Mouse (Mus musculus) mesoderm, embryonic 11.5 days (tissue): ENCODE measurements around the gene Slc43a3.
A peak's percentile ranks its signal among the peaks of the same experiment; 100 is the strongest.

ENCODE experiments used
- DNase-seq: peaks from one replicate; pipeline ENCODE4 v3.0.0-alpha.2; 2012; ENCODE audit warnings: low read depth, low spot score

The Slc43a3 gene

DNA sequence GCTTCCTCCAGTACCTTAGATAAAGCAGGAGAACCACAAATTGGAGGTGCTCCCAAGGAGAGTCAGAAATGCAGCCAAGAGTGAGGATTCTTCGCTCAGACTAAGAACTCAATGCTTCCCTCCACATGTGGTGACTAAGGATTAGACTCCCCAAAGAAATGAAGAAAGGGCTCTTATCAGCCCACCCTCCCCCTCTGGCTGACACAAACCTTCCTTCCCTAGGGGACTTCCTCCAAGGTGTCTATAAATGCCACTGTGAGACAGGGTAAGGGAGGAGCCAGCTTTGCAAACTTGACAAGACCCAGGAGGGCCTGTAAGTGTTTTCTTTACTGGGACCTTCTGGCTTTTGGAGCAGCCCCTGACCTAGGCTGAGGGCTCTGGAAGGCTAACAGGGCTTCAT is 43.8 kb downstream of the Slc43a3 start, which contains the start of gene Prg2:
Prg2 (plus strand) TSS at position 274 of the 400 bp plus-strand sequence.
- no peak for DNase-seq

DNA sequence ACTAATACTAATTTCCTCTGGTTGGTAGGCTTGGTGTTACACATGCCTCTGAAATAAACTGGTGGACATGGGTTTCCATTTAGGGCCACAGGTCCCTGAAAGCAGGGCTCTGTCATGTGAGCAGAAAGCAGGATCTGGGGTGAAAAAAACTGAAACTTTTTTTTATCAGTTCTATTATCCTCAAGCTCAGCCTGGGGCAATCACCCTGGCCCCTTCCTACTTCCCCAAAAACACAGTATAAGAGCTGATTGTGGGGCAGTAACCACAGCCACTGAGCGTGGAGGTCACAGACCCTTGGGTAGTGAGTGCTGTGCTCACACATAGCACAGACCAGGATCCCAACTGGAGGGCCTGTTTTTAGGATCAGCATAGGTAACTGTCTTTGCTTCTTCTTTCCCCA is 51.6 kb downstream of the Slc43a3 start, which contains the start of gene Prg3:
Prg3 (plus strand) TSS at position 286 of the 400 bp plus-strand sequence.
- DNase-seq = no peak

DNA sequence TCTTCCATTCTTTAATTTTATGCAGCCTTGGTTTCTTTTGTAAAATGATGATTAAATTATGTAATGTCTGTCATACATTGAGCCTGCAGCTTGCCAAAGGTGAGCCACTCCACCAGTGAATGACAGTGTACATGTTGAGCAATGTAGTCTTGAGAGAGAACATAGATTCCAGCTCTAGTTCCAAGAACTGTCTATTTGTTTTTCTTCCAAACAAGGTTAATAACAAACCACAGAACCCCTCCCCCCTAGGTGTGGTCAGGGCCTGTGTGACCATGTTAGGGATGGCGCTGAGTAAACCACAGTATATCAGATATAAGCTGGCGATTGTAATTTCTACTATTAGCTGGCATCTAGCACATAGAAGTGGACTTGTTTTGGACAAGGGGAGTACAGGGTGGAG is 60.0 kb downstream of the Slc43a3 start:
- no peak for DNase-seq

DNA sequence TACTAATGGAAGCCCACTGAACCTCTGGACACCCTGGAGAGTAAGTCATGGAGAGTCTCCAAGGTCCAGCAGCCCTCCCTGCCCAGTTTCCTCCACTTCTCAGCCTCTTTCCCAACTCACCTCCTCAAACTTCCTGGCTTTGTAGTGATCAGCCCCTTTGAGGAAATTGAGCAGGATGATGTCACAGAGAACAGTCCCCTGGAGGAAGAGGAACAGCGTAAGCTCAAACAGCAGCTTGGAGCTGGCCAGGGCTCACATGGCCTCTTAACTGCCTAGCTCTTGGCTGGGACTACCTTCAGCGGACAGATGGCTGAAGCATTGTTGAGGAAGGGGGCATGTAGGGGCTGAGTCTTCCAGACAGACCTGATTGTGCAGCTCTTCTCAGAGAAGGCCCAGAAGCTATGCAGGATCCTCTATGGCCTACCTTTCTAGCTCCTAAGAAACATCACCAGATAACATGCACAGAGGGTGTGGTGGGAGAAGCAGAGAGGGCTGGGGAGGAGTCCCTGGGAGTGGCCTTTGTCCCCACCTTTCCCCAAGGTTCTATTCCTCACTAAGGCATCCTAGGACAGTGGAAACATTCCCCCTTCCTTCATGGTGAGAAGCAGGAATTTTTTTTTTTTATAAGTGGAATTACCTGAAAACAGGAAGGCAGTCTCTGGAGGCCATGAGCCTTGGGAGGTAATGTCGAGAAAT is 63.3 kb downstream of the Slc43a3 start:
- no peak for DNase-seq

DNA sequence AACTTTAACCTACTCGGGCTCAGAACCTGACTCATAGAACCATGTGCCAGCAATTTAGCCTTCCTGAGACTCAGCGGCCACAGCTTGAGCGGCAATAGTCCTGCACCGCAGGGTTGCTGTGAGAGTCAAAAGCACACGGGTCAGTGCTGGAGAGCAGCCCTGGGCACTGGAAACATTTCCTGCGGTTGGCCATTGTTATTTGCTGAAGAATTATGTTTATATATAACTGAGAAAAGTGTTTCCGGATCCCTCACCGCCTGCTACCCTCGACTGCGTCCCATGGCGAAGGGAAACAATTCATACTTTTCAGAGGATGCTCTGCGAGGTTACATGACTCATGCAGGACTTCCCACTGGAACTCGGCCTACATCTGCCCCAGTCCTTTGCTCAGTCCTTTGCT is 65.1 kb downstream of the Slc43a3 start:
- DNase-seq = no peak

DNA sequence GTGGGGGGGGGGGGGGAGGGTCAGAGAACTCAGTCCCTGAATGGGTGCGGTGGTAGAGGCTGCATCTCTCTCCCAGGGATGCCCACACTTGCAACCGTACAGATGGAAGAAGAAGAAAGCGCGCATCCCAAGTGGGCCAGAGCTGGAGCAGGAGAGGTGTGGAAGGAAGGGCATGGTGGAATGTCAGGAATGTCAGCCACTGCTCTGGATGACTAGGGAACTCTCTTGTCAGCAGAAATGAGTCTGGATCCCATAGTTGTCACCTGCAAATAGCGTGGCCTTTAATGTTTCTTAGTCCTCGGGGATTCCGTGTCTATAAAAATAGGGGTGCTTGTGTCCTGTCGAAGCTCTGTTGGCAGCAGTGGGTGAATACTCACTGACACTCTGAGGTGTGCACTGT is 66.2 kb downstream of the Slc43a3 start:
- DNase-seq = peak; percentile 23

DNA sequence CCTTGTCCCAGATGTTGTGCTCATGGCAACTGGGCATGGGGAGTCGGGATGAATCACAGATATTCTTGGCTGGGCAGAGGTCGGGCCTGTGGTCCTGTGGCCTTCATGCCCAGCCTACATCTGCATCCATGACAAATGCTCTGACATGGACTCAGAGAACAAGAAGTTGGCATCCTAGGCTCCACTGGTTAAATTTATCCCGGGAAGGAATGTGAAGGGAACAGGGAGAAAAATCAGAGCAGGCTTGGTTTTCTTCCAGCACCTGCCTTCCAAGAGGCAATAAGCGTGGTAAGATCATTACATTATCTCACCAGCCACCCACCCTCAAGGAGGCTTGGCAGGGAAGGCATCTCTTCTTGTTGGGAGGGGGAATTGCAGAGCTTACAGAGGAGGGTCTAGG is 68.0 kb downstream of the Slc43a3 start:
- no peak for DNase-seq

DNA sequence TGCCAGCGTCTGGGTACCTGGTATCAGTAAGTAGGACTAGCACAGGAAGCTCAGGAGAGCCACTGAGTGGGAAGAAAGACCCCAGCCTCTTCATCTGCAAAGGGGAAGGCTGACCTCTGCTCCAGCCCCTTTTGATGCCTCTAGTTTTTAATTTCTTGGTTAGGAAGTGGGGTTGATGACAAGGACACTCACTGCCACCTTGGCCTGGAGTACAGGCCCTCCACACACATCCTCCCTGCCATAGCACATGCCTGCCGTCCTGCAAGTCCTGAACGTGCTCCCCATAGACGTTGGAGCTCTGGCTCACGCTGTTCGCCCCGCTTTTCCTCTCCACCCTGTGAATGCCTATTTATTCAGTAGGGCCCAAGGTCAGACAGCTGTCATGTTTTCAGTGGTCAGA is 70.2 kb downstream of the Slc43a3 start:
- no peak for DNase-seq

DNA sequence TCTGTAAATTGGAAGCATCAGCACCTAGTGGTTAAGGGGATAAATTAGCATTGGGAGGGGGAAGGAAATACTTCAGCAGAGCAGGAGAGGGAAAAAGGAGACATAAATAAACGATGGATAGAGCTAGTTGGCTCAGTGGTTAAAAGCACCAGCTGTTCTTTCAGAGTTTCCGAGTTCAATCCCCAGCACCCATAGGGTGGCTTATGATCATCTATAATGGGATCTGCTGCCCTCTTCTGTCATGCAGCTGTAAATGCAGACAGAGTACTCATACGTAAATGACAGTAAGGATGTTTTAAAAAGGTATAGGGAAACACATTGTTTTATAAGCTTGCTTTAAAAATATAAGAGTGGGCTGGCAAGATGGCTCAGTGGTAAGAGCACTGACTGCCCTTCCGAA is 71.3 kb downstream of the Slc43a3 start:
- DNase-seq = peak; percentile 24
